Mouse (Mus musculus) liver, embryonic 14.5 days (tissue): ENCODE measurements around the gene 1700019N19Rik.

Experiments
- CTCF ChIP-seq: IDR thresholded peaks from 2 replicates; pipeline ENCODE4 v1.5.1; 2016; ENCODE audit warnings: antibody characterized with exemption, low read depth, control low read depth
- EP300 ChIP-seq: IDR thresholded peaks from 2 replicates; pipeline ENCODE4 v1.6.1; 2016; ENCODE audit warnings: antibody characterized with exemption, low read depth

GRCm38 (mm10) chr19:58824316-58824715 lies 30.1 kb upstream of the 1700019N19Rik start:
- TF ChIP-seq CTCF (no peak), EP300 (no peak)
